Mouse (Mus musculus) CH12.LX (cell line): ENCODE measurements around the gene Acaca.

Experiments used
- CTCF ChIP-seq, 2 experiments: IDR thresholded peaks in 1 of 2; conservative IDR thresholded peaks in 1 of 2; 2 replicates each; pipeline ENCODE4 v1.5.1; 2011 to 2012; ENCODE audit warnings: low read depth in 2 of 2, low read length in 2 of 2, improper control_type of control experiment in 1 of 2, inconsistent platforms in 1 of 2, mild to moderate bottlenecking in 1 of 2, moderate library complexity in 1 of 2
- MAX ChIP-seq: IDR thresholded peaks from 2 replicates; pipeline ENCODE4 v1.6.1; 2011; ENCODE audit warnings: low read length, improper control_type of control experiment
- MYC ChIP-seq: IDR thresholded peaks from 2 replicates; pipeline ENCODE4 v1.6.1; 2011; ENCODE audit warnings: low read depth, mild to moderate bottlenecking, improper control_type of control experiment, low read length
- NELFE ChIP-seq: IDR thresholded peaks from 2 replicates; pipeline ENCODE4 v1.6.1; 2011; ENCODE audit warnings: low read depth, low read length, improper control_type of control experiment
- NRF1 ChIP-seq: IDR thresholded peaks from 2 replicates; pipeline ENCODE4 v1.6.1; 2014; ENCODE audit warnings: low read depth, mild to moderate bottlenecking, inconsistent platforms, low read length, improper control_type of control experiment, moderate library complexity
- POLR2A ChIP-seq: IDR thresholded peaks from 2 replicates; pipeline ENCODE4 v1.6.1; 2011; ENCODE audit warnings: low read depth, mild to moderate bottlenecking, improper control_type of control experiment, low read length
- TBP ChIP-seq: conservative IDR thresholded peaks from 2 replicates; pipeline ENCODE4 v1.6.1; 2011; ENCODE audit warnings: low read depth, low read length, improper control_type of control experiment
- ZC3H11A ChIP-seq: IDR thresholded peaks from 2 replicates; pipeline ENCODE4 v1.6.1; 2012; ENCODE audit warnings: low read depth, mild to moderate bottlenecking, inconsistent platforms, low read length, improper control_type of control experiment

- TF ChIP-seq CTCF (conservative IDR thresholded peaks at IDR 0.05 in 1 of 2, IDR thresholded peaks at IDR 0.05 in 1 of 2; ENCODE audit: low read depth in 2 of 2, low read length in 2 of 2) (no peak), MYC (no peak), NRF1 (no peak), MAX (no peak), POLR2A (no peak), ZC3H11A (no peak), NELFE (no peak), TBP (no peak)
These were observed 28.3 kb upstream of the Acaca start for GRCm38 (mm10) chr11:84101182-84101581.
